Mouse (Mus musculus): Measurements from ENCODE around the gene Clhc1. TPM values are rescaled to one million over a fixed set of nuclear protein-coding genes. Genes with fewer than 3 reads are reported as not detected.
"Not testable (repeated sequence)": the region's sequence is repeated elsewhere in the genome, so short reads cannot be mapped to it uniquely, and the experiment has no call there.

Gene Clhc1
- total RNA-seq (2021), result not detected
- long read RNA-seq, experiment 1, result 0 reads
- long read RNA-seq, experiment 2, result 0 reads

GRCm38 (mm10) chr11:29547752-29548503, at the start of gene Clhc1, which contains the start of gene Rps27a:
Clhc1 (plus strand) TSS chr11:29547950.
Rps27a (minus strand) TSS chr11:29548109.
- intact Hi-C loops (cut with DNase I; ENCODE audit: low total_unique reads), result no loop called here
- DNase-seq, result peak; percentile 94

- DNase-seq, result no peak
- intact Hi-C loops (cut with DNase I; ENCODE audit: low total_unique reads), result no loop called here
These were observed 43.5 kb upstream of the Clhc1 start for GRCm38 (mm10) chr11:29503948-29504893.

GRCm38 (mm10) chr11:29504899-29505625, 42.7 kb upstream of the Clhc1 start:
- intact Hi-C loops (cut with DNase I; ENCODE audit: low total_unique reads), result no loop called here
- DNase-seq, result no peak

GRCm38 (mm10) chr11:29509421-29509820, 38.3 kb upstream of the Clhc1 start:
- no peak for DNase-seq
- intact Hi-C loops (cut with DNase I; ENCODE audit: low total_unique reads), result no loop called here

GRCm38 (mm10) chr11:29512818-29513535, 34.8 kb upstream of the Clhc1 start:
- intact Hi-C loops (cut with DNase I; ENCODE audit: low total_unique reads), result no loop called here
- no peak for DNase-seq

- no peak for DNase-seq
- intact Hi-C loops (cut with DNase I; ENCODE audit: low total_unique reads), result no loop called here
These were observed 33.4 kb upstream of the Clhc1 start for GRCm38 (mm10) chr11:29514325-29514681.

GRCm38 (mm10) chr11:29514682-29515412, 32.9 kb upstream of the Clhc1 start, which contains the start of gene Prorsd1:
Prorsd1 (minus strand) TSS chr11:29515033.
- intact Hi-C loops (cut with DNase I; ENCODE audit: low total_unique reads), result no loop called here
- DNase-seq, result peak; percentile 91

- peak; percentile 81 for DNase-seq
- intact Hi-C loops (cut with DNase I; ENCODE audit: low total_unique reads), result no loop called here
These were observed 21.6 kb upstream of the Clhc1 start, which contains the start of gene Mtif2 for GRCm38 (mm10) chr11:29525988-29526794. Mtif2 (plus strand) TSS chr11:29526408.

GRCm38 (mm10) chr11:29538201-29538600, 9.5 kb upstream of the Clhc1 start:
- intact Hi-C loops (cut with DNase I; ENCODE audit: low total_unique reads), result no loop called here
- DNase-seq, result no peak

GRCm38 (mm10) chr11:29544225-29544945, 3.4 kb upstream of the Clhc1 start:
- no peak for DNase-seq
- intact Hi-C loops (cut with DNase I; ENCODE audit: low total_unique reads), result no loop called here

GRCm38 (mm10) chr11:29545150-29545752, 2.5 kb upstream of the Clhc1 start:
- intact Hi-C loops (cut with DNase I; ENCODE audit: low total_unique reads); DNase-seq: not testable (repeated sequence)

- intact Hi-C loops (cut with DNase I; ENCODE audit: low total_unique reads); DNase-seq: not testable (repeated sequence)
These were observed 1.5 kb upstream of the Clhc1 start for GRCm38 (mm10) chr11:29546297-29546696.

GRCm38 (mm10) chr11:29546762-29547161, 988 bp upstream of the Clhc1 start:
- no peak for DNase-seq
- intact Hi-C loops (cut with DNase I; ENCODE audit: low total_unique reads), result no loop called here

- intact Hi-C loops (cut with DNase I; ENCODE audit: low total_unique reads), result no loop called here
- DNase-seq, result no peak
These were observed 450 bp upstream of the Clhc1 start for GRCm38 (mm10) chr11:29547249-29547751.

- DNase-seq, result no peak
- intact Hi-C loops (cut with DNase I; ENCODE audit: low total_unique reads), result no loop called here
These were observed 1.0 kb downstream of the Clhc1 start for GRCm38 (mm10) chr11:29548504-29549424.

Data from gastrocnemius, postnatal 14 days (tissue).